Mouse (Mus musculus): ENCODE data around the gene Fam166b. TPM values are rescaled to one million over a fixed set of nuclear protein-coding genes. Genes with fewer than 3 reads are reported as not detected.

Fam166b gene
- total RNA-seq (2021) = 1 to 10 TPM in 1 of 2 experiments, under 1 TPM in 1; 0.59 to 3.1 TPM

DNA sequence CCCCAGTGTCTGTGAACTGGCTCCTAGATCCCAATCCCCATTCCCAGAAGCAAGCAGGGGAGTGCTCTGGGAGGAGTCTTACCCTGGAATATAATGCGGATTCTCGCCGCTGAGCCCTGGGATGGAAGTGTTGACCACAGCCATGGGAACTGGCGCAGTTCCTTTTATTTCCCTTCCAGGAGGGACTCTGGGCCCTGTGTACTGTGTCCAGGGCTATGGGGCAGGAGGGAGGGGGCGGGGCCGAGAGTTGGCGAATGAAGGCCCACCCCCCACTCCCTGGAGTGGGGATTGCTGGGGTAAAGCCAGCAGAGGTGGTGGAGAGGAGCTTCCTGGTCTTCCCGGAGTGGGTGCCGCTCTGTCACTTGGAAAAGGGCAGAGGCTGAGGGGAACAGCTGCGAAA is at the start of gene Fam166b:
Gene Fam166b, minus strand, starts transcription at position 189 of the 400 bp plus-strand sequence.
- DNase-seq (ENCODE audit: extremely low spot score in 1 of 2, low spot score in 1 of 2) = no peak

DNA sequence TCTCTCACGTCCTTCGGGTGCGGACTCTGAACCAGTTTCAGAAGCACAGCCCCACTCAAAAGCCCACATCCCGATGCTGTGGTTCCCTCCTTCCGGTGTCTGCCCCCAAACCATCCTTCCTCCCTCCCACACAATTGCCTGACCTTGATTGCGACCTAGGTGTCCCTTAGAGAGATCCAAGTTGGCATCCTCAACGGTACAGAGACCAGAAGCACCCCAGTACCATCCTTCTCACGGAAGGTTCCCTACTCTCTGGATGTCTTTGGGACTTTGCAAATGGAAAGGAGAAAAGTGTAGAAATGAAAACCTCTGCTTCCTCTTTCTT is 49.6 kb upstream of the Fam166b start:
- no peak for DNase-seq (ENCODE audit: extremely low spot score in 1 of 2, low spot score in 1 of 2)

DNA sequence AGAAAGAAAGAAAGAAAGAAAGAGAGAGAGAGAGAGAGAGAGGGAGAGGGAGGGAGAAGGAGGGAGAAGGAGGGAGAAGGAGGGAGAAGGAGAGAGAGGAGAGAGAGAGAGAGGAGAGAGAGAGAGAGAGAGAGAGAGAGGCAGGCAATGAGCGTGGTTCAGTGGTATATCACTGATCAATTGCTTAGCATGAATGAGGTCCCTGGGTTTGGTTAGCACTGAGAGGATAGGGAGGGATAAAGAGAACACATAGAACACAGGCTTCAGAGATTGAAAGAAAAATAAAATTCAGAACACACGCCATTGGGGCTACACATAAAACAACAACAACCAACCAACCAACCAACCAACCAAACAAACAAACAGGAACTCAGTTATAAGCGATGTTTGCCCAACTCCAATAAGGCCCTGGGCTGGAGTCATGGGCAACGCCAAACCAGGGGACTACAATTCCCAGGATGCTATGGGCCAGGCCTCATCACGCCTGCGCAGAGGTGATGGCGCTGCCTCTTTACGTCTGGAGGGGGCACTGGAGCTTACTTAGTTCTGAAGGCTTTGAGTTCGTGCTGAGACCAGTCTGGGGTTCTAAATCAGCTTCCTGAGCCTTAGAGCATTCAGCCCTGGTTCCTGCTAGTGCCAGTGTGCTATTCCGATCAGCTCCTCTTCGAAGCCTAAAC is 49.1 kb upstream of the Fam166b start:
- peak; percentile 45 to 73 for DNase-seq (ENCODE audit: extremely low spot score in 1 of 2, low spot score in 1 of 2)

DNA sequence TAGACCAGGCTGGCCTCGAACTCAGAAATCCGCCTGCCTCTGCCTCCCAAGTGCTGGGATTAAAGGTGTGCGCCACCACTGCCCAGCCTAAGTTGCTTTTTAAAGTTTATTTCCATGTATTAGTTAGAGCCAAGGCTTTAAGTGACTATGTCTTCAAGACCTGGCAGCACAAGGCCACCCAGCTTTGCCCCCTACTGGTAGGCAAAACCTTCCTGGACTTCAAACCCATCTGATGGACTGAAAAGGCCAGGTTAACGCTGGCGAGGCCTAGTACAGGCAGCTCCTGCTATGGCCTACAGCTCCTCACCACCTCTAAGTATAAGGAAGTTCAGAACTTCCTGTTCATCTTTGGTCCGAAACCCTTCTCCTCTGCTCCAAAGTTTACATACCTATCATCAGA is 47.7 kb upstream of the Fam166b start:
- DNase-seq (ENCODE audit: extremely low spot score in 1 of 2, low spot score in 1 of 2) = no peak

DNA sequence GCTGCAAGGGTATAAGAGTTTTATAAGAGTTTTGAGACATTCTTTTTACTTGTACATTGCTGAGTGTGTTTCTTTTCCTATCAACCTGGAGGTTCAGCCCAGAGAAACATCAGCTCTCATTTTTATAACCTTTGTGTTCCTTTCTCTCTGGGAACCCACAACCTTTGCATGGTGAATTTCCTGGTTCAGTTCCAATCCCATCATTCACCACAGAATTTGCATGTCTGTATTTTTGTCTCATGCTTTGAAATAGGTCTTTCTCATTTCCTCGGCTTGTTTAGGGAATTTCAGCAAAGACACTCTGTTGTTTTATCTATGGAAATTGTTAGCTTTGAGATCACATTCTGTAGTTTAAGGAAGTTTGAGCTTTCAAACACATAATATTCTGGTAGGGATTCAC is 44.7 kb upstream of the Fam166b start:
- DNase-seq (ENCODE audit: extremely low spot score in 1 of 2, low spot score in 1 of 2) = no peak

DNA sequence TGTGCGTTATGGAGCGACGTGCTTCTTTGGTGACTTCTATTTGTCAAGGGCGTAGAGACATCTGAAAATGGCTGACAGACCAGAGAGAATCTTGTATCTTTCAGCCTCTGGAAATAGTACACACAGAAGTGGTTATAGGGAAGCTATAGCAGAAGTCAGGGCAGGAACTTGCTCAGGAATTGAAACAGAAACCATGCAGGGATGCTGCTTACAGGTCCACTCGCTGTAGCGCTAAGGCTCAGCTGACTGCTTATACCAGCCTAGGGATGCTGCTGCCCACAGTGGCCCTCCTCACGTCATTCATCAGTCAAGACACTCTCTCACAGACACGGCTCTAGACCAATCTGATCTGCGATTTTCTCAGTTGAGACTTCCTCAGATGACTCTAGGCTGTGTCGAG is 41.4 kb upstream of the Fam166b start:
- no peak for DNase-seq (ENCODE audit: extremely low spot score in 1 of 2, low spot score in 1 of 2)

DNA sequence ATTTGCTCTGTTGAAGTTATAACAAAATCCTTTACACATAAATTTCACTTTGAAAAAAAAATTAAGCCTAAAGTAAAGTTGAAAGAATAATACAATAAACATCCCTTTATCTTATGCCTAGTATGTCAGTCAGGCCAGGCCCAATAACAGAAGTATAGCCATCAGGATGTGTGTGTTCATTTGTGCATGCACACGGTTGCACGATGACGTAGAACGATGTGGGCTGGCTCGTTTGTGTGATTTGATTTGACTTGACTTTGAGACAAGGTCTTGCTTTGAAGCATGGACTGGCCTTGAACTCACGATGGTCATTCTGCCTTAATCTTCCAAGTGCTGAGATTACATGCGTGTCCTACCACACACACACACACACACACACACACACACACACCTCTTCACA is 37.9 kb upstream of the Fam166b start:
- DNase-seq (ENCODE audit: extremely low spot score in 1 of 2, low spot score in 1 of 2) = no peak

DNA sequence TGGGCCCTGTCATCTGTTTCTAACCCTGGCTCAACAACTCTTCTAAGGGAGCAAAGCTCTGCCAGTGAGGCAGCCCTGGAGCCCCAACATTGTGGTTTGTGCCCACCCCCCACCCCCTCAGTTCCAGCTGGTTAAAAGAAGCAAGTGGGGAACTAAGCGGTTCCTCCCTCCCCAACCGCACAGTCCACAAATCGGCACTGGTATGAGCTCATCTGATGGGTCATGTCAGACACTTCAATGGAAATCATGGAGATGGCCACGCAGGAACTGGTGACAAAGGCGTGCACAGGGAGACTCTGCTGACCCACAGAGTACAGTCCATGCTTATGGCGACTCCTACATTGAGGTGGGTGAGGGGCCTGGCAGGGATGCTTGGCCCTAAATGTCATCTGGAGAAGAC is 37.0 kb upstream of the Fam166b start:
- no peak for DNase-seq (ENCODE audit: extremely low spot score in 1 of 2, low spot score in 1 of 2)

DNA sequence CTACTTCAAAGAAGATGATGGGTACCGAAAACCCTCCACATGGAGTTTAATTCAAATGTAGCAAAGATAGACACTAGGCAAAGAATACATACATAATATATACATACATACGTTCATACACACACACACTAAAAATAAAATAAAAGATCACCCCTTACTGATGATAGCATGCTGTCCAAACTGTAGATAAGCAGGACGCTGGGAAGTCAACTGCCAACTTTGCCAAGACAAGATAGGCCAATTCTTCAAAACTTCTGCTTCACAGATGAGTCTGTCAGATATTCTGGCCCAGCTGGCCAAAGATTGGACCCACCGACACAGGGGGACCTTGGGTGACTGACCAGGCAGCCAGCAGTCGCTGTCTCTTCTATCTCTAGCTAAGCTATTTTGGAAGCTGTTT is 34.2 kb upstream of the Fam166b start:
- DNase-seq (ENCODE audit: extremely low spot score in 1 of 2, low spot score in 1 of 2) = no peak

DNA sequence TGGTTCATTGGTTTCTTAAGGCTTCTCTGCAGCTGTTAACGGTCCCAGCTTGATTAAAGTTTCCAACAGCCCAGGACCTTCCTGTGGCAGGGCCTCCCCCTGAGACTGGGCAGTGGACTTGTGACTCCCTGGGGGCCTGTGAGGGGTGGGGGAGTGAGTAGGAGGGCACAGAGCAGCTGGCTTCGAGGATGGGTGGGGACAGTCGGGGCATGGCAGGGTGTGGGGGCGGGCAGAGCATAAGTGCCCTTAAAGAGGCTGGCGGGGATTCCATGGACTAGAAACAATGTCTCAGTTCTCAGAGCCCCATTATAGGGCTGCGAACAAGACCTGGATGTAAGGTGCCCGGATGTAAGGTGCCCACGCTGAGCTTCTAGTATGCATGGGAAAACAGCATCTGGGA is 28.2 kb upstream of the Fam166b start:
- DNase-seq (ENCODE audit: extremely low spot score in 1 of 2, low spot score in 1 of 2) = no peak

DNA sequence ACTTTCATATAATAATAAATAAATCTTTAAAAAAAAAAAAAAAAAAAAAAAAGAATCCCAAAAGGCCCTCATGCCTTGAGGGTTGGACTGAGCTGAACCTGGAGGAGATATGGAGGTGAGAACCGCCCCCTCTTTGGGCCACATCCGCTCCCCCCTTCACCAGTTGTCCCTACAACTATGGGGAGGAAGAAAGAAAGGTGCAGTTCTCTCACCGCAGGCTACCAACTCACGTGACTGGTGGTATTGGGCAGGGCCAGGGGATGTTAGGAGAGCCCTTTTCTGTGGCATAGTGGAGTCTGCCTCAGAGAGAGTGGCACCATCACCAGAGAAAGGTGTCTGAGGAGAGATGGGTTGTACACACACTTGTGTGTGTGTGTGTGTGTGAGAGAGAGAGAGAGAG is 27.5 kb upstream of the Fam166b start:
- no peak for DNase-seq (ENCODE audit: extremely low spot score in 1 of 2, low spot score in 1 of 2)

DNA sequence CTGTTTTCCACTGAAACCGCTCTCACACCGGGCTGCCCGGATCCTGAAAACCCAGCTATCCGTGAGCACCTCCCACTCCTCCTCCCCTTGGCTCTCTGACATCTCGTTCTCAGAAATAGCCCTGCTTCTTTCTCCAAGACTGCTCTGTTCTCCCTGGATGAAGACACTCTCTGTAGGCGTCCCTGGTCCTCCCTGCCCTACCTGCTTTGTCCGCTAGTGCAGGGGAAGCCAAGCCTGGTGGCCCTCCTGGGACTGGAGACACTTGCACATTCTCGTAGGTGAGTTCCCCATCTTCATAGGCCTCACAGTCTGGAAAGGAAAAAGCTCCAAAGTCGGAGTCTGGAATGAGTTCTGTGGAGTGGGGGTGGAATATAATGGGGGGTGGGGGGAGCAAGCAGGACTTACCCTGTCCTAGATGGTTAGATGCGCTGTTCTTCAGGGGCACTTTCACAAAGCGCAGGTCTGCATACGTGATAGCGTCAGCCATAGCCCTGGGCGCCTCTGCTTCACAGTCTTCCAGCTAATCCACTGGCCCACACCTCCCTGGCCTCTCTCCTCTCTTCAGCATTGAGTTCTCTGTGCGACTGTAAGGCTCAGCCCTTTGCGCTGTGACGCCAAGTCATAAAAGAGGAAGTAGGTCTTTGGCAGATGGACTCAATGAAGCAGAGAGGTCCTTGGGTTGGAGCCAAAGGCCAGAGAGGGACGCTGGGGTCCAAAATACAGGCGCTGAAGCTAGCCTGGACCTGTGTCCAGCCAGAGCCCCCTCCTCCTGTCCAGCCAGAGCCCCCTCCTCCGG is 25.3 kb upstream of the Fam166b start, which contains the start of gene Cd72:
Gene Cd72, minus strand, starts transcription at position 588 of the 796 bp plus-strand sequence.
- no peak for DNase-seq (ENCODE audit: extremely low spot score in 1 of 2, low spot score in 1 of 2)

DNA sequence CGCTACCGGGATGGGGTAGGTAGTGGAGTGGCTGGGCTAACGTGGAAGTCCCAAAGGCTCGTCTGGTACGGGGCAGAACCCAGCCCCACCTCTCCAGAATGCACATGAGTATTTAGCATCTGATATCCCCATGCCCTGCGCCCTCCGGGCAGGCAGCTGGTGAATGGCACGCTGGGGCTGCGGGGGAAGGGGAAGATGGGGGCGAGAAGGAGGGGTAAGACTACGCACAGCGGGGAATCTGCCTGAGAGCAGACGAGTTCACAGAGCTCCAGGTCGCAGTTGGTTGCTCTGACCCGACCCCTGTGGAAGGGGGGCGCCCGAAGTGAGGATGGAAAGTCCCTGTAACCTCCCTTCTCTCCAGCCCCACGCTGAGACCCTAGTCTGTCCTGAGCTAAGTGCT is 24.5 kb upstream of the Fam166b start:
- DNase-seq (ENCODE audit: extremely low spot score in 1 of 2, low spot score in 1 of 2) = no peak

DNA sequence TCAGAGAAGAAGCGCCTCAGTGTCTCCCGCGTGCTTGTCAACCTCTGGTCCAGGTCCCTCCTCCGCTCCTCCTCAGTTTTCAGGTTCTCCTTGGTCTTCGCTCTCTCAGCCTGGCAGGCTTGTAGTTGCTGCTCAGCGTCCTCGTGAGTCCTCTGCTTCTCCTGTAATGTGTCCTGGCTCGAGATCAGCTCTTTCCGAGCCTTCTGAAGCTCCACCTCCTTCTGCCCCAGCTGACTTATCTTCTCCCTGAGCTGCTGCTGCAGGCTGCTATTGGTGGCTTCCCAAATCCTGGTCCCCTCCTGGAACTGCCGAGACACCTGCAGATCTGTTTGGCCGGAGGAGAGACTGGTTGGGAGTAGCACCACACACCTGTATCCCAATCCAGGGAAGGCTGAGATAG is 23.4 kb upstream of the Fam166b start:
- DNase-seq (ENCODE audit: extremely low spot score in 1 of 2, low spot score in 1 of 2) = no peak

DNA sequence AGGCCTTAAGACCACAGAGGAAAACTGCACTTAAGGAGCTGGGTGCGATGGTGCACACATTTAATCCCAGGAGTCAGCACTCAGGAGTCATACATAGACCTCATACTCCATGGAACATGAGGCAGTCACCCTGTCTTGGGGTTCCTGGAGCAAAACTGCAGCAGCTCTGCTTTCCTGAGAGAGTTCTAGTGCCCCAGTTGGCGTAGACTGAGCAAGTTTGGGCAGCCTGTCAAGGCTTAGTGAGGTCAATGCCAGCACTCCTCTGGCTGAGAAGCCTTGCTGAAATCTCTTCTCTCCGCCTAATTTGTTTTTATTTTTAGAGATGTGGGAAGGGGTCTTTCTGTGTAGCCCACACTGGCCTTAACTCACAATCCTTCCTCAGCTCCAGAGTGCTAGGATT is 19.6 kb upstream of the Fam166b start:
- DNase-seq (ENCODE audit: extremely low spot score in 1 of 2, low spot score in 1 of 2) = no peak

DNA sequence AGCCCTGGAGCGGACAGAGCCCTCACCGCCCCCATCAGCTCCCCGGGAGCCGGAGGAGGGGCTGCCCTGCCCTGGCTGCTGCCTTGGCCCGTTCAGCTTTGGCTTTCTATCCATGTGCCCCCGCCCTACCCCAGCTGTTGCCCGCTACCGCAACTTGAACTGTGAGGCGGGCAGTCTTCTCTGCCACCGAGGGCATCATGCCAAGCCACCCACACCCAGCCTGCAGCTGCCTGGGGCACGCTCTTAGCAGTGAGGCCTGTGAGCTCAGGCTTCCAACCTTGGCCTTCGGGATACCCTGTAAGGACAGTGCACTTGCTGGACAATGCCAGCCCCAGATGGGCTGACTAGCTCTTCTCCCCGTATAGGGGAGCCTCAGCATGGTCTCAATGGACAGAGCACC is 18.3 kb upstream of the Fam166b start:
- no peak for DNase-seq (ENCODE audit: extremely low spot score in 1 of 2, low spot score in 1 of 2)

DNA sequence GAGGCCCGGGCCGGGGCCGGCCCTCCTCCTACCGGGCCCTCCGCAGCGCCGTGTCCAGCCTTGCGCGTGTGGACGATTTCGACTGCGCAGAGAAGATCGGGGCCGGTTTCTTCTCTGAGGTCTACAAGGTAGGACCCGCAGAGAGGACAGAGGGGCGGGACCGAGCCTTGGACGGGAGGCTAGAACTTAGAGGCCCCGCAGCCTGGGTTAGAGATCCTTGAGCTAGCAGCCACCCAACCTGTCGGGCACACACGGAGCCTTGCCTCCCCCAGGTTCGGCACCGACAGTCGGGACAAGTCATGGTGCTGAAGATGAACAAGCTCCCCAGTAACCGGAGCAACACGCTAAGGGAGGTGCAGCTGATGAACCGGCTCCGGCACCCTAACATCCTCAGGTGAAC is 14.6 kb upstream of the Fam166b start:
- no peak for DNase-seq (ENCODE audit: extremely low spot score in 1 of 2, low spot score in 1 of 2)

DNA sequence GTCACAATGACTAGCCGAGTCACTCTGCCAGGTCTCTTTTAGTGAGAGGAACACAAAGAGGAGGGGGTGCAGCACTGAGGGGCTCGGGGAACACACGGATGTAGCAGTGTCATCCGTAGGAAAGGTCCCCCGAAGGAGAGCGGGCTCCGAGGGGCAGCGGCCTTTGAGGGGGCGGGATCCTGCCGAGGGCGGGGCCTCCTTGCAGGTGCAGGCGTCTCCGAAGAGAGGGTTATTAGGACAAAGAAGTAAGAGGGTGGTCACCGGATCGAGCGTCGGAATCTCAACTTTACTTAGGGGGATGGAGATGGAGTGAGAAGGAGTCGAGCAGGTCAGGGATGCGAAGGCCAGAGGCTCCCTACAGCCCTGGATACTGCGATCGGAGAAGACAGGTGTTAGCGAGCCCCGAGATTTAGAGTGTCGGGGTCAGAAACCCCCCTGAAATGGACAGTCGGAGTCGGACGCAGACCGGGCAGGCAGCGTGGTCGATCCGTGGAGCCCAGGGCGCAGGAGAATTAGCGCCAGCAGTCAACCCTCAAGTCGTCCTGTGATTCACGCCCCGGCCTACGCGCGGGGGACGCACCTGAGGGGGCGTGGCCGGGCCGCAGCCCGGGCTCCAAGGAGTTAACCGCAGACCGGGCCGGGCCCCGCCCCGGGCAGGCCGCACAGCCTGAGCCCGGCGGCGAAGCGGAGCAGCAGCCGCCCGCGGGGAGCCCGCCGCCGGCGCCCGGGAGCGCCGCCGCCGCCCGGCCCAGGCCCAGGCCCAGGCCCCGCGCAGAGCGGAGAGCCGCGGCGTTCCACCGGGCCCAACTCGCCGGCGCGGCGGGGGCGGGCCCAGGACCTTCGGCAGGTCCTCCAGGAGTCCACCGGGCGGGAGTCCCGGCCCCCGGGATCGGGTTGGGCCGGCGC is 13.8 kb upstream of the Fam166b start:
- DNase-seq (ENCODE audit: extremely low spot score in 1 of 2, low spot score in 1 of 2) = peak; percentile 46 to 62

DNA sequence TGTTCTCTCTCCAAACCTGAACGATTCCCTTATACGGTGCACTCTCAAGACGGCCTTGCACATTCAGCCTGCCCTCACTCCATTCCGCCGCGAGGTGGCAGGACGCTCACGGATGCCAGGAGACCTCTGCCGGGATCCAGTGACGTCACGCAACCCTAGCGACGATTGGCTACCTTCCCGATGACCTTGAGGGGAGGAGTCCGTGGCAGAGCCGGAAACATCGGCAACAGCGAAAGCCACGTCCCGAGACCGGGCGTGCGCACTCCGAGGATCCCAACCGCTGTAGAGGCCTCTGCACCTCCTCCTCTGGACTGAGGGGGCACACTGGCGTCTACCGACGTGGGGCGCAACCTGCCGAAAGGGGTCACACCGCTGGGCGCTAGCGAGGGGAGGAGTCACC is 13.1 kb upstream of the Fam166b start:
- peak; percentile 98 for DNase-seq (ENCODE audit: extremely low spot score in 1 of 2, low spot score in 1 of 2)

DNA sequence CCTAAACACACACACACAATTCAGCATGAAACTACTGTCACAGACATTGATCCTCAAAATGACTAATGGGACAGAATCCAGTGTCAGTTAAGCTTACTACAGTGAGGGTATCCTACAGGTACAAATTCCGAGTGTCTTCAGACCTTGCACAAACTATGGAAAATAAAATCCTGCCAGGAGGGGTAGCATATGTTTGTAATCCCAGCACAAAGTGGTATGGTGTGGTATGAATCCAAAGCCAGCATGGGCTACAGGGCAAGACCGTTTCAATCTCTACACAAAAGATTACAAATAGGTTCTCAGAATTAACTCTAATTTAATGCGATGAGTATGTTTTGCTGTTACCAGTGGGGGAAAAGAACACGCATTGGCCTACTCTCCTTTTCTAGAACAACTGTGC is 12.7 kb upstream of the Fam166b start, which contains the start of gene Tesk1:
Gene Tesk1, plus strand, starts transcription at position 301 of the 400 bp plus-strand sequence.
- DNase-seq (ENCODE audit: extremely low spot score in 1 of 2, low spot score in 1 of 2) = no peak

DNA sequence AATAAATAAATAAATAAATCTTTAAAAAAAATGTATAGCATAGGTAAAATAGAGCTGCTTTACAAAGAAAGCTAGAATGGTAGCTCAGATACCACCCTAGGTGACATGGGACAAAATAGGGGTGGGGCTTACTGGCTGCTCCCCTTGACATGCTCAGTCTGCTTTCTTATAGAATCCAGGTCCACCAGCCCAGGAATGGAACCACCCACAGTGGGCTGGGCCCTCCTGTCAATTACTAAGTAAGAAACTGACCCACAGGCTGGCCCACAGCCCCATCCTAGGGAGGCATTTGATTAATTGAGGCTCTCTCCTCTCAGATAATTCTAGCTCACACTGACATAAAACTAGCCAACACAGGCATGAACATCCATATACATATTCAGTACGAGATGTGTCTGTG is 3.9 kb upstream of the Fam166b start:
- no peak for DNase-seq (ENCODE audit: extremely low spot score in 1 of 2, low spot score in 1 of 2)

Data from layer of hippocampus, postnatal 25 days (tissue).